8 mouse cellular contexts compared by ENCODE assay signal in genomic region chr19:46396686-46397435, GRCm38 (mm10). TPM values are rescaled to one million over a fixed set of nuclear protein-coding genes. Genes with fewer than 3 reads are reported as not detected.
A peak's percentile ranks its signal among the peaks of the same experiment; 100 is the strongest.
DNase-seq lines count a peak whose midpoint lies in the region; ATAC-seq and TF ChIP-seq lines count a peak whose summit lies in the region.

TSS of gene Sufu (plus strand) at chr19:46396896.

- peak; percentile 99 for DNase-seq in 416B (ENCODE audit: low read depth)
- DNase-seq in heart, adult 9 months (ENCODE audit: low spot score in 2 of 2): peak; percentile 98
- peak; percentile 95 to 96 for DNase-seq in monocyte, adult 2 months (ENCODE audit: low read depth in 1 of 2, low spot score in 2 of 2)
- DNase-seq in spleen, postnatal 36 days (ENCODE audit: low spot score in 2 of 2): peak; percentile 98

- H3K9ac ChIP-seq in embryonic facial prominence, embryonic 15.5 days: peak within 1 kb of the TSS; percentile 94
- H3K9ac ChIP-seq in kidney, embryonic 14.5 days (ENCODE audit: low read depth, low read length): peak within 1 kb of the TSS; percentile 86
- peak within 1 kb of the TSS; percentile 85 for H3K9ac ChIP-seq in limb, embryonic 15.5 days

- H3K4me2 ChIP-seq in embryonic facial prominence, embryonic 15.5 days (replicated peaks): peak within 1 kb of the TSS; percentile 71
- peak within 1 kb of the TSS; percentile 74 for H3K4me2 ChIP-seq in kidney, embryonic 14.5 days (replicated peaks; ENCODE audit: low read depth, low read length)
- H3K4me2 ChIP-seq in limb, embryonic 15.5 days: peak within 1 kb of the TSS; percentile 81

- no peaks in the 10 kb centered on the region for H3K9me3 ChIP-seq in embryonic facial prominence, embryonic 15.5 days (replicated peaks)
- H3K9me3 ChIP-seq in kidney, embryonic 14.5 days (ENCODE audit: control insufficient read depth, low read length): no peaks in the 10 kb centered on the region
- H3K9me3 ChIP-seq in limb, embryonic 15.5 days: no peaks in the 10 kb centered on the region

- H3K27me3 ChIP-seq in embryonic facial prominence, embryonic 15.5 days: no peaks in the 10 kb centered on the region
- H3K27me3 ChIP-seq in kidney, embryonic 14.5 days (ENCODE audit: control insufficient read depth, insufficient read depth, low read length): no peaks in the 10 kb centered on the region
- no peaks in the 10 kb centered on the region for H3K27me3 ChIP-seq in limb, embryonic 15.5 days

- WGBS in bone marrow, adult 2 months: under 1% methylated on average over 57 of the region's 57 CpGs
- under 1% methylated on average over 57 of the region's 57 CpGs for WGBS in embryonic facial prominence, embryonic 15.5 days
- under 1% methylated on average over 55 of the region's 57 CpGs for WGBS in kidney, embryonic 14.5 days
- WGBS in limb, embryonic 15.5 days: under 1% methylated on average over 57 of the region's 57 CpGs

- TF ChIP-seq POLR2A in bone marrow, adult 2 months (IDR thresholded peaks at IDR 0.05; ENCODE audit: borderline replicate concordance, control insufficient read depth, low read depth, low read length): 0 out of 2 replicates have a peak, but pooled peaks have one; percentile 57

- ATAC-seq in embryonic facial prominence, embryonic 15.5 days (ENCODE audit: insufficient number of reproducible peaks, low FRiP score, low TSS enrichment, low read depth): peak; percentile 92
- ATAC-seq in kidney, embryonic 14.5 days (ENCODE audit: low FRiP score, low TSS enrichment): peak; percentile 91
- ATAC-seq in limb, embryonic 15.5 days (ENCODE audit: insufficient number of reproducible peaks, low FRiP score, low TSS enrichment, low read depth): peak; percentile 90

- H3K27ac ChIP-seq in bone marrow, adult 2 months (ENCODE audit: control insufficient read depth, insufficient read depth, low read depth, low read length, poor library complexity): peak within 1 kb of the TSS; percentile 1; the same call in 1 of the 2 replicates
- H3K27ac ChIP-seq in embryonic facial prominence, embryonic 15.5 days (replicated peaks): peak within 1 kb of the TSS; percentile 90
- peak within 1 kb of the TSS; percentile 91 for H3K27ac ChIP-seq in kidney, embryonic 14.5 days (ENCODE audit: low read depth, low read length)
- H3K27ac ChIP-seq in limb, embryonic 15.5 days: peak within 1 kb of the TSS; percentile 90

- peaks cover 2% of the 10 kb centered on the region; the same call in 1 of the 2 replicates for H3K36me3 ChIP-seq in embryonic facial prominence, embryonic 15.5 days
- peaks cover 13% of the 10 kb centered on the region; the same call in 1 of the 2 replicates for H3K36me3 ChIP-seq in kidney, embryonic 14.5 days (ENCODE audit: control insufficient read depth, insufficient read depth, low read length)
- H3K36me3 ChIP-seq in limb, embryonic 15.5 days: peaks cover 8% of the 10 kb centered on the region

- peak; percentile 94 for TF ChIP-seq CTCF in bone marrow, adult 2 months (IDR thresholded peaks at IDR 0.05; ENCODE audit: control insufficient read depth, insufficient read depth, low read length)

- peak within 1 kb of the TSS; percentile 95 for H3K4me3 ChIP-seq in bone marrow, adult 2 months (replicated peaks; ENCODE audit: control insufficient read depth, low read depth, low read length)
- peak within 1 kb of the TSS; percentile 98 for H3K4me3 ChIP-seq in embryonic facial prominence, embryonic 15.5 days (replicated peaks)
- H3K4me3 ChIP-seq in kidney, embryonic 14.5 days (ENCODE audit: low read length): peak within 1 kb of the TSS; percentile 94
- H3K4me3 ChIP-seq in limb, embryonic 15.5 days: peak within 1 kb of the TSS; percentile 89

- no peaks in the 10 kb centered on the region for H3K4me1 ChIP-seq in bone marrow, adult 2 months (ENCODE audit: control insufficient read depth, insufficient read depth, low read length)
- H3K4me1 ChIP-seq in embryonic facial prominence, embryonic 15.5 days: peaks cover 56% of the 10 kb centered on the region
- H3K4me1 ChIP-seq in kidney, embryonic 14.5 days (ENCODE audit: control insufficient read depth, insufficient read depth, low read length): peaks cover 39% of the 10 kb centered on the region
- H3K4me1 ChIP-seq in limb, embryonic 15.5 days: peaks cover 49% of the 10 kb centered on the region

RNA-seq across cellular contexts. Expression of gene Sufu, which starts in this region (rescaled TPM):
- polyA plus RNA-seq in bone marrow, adult 2 months (2011; ENCODE audit: insufficient read depth, insufficient read length, low replicate concordance, missing spikeins): 5.3 and 6.3 TPM in 2 replicates
- 36.0 and 38.4 TPM in 2 replicates for polyA plus RNA-seq in embryonic facial prominence, embryonic 15.5 days (2015; fragmentation: Nextera tagmentation; extraction: Ambion mirVana)
- polyA plus RNA-seq in kidney, embryonic 14.5 days (2014; fragmentation: Nextera tagmentation; extraction: Ambion mirVana): 28.1 and 48.8 TPM in 2 replicates
- 32.8 and 33.6 TPM in 2 replicates for polyA plus RNA-seq in limb, embryonic 15.5 days (2015; fragmentation: Nextera tagmentation; extraction: Ambion mirVana)

Comparison
In these comparisons a context has a peak if more than half of its experiments do, and no peak if none do; other contexts are left out.
1. Peak in every context shown above with its lines: DNase-seq, ATAC-seq, H3K4me3 ChIP-seq and H3K27ac ChIP-seq.
2. H3K27ac ChIP-seq: peak in every context shown above with its lines; median percentile 91 in kidney, embryonic 14.5 days; 90 in embryonic facial prominence, embryonic 15.5 days; 90 in limb, embryonic 15.5 days; 1 in bone marrow, adult 2 months.